Mouse (Mus musculus) testis, postnatal 10 days (tissue): ENCODE measurements around the gene Ddx41.
"Not testable (repeated sequence)": the region's sequence is repeated elsewhere in the genome, so short reads cannot be mapped to it uniquely, and the experiment has no call there.

Experiments used
- DNase-seq: peaks from one replicate; pipeline ENCODE4 v3.0.0; 2021; ENCODE audit warnings: low spot score

Gene Ddx41

DNA sequence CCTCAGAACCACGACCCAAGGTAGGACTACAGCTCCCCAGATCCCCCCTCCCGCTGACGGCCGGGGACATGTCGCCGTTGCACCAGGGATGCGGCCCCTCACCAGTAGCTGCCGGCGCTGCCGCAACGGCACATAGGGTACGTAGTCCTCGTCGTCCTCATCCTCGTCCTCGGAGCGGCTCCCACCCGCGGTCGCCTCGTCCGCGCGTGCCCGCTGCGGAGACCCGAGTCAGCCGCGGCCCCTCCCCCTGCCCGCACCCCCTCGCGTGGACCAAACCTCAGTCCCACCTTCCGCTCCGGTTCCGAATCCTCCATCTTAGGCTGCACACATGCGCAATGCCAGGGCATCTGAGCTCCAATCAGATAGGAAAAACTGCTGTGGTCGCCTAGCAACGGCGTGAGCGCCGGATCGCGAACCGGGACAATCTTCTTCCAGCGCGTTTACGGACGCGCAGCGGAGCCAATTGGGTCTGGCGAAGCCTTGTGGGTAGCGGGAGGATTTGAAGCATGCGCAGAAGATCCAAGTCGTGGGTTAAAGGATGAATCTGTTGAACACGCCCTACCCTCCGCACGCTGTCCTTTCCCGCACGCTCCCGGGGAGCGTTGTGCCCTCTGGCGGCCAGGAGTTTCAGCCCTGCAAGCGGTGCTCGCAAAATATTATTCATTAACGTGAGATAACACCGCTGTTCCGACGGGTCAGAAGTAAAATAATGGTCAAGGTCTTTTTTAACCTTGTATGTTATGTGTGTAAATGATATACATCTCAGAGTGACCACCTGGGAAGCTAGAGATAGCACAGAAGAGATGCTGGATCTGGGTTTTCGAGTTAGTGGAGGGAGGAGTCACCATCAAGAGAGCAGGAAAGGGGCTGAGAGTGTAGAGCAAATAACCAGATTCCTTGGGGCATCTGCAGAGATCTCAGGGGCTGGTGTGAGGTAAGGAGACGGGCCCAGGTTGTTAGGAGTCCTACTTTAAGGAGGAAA, at the start of gene Ddx41:
TSS of gene Ddx41 (minus strand) at position 465 of the 982 bp plus-strand sequence.
- DNase-seq: peak; percentile 97

DNA sequence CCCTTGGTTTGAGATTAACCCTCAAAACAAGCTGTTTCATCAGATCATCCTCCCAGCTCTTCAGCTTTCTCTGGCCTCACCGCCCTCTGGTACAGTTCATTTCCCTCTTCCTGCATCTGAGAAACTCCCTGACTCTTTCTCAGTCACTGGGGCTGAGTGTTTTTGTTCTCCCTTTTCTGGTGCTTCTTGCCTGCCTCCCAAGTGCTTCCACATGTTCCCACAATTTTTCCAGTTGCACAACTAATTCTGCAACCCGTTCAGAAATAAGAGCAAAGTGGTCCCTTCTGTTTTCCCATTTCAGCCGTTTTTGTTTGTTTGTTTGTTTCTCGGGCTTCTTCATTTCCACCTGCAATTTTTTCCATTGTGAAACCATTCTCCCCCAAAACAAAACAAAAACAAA, 41.6 kb upstream of the Ddx41 start:
- DNase-seq: no peak

DNA sequence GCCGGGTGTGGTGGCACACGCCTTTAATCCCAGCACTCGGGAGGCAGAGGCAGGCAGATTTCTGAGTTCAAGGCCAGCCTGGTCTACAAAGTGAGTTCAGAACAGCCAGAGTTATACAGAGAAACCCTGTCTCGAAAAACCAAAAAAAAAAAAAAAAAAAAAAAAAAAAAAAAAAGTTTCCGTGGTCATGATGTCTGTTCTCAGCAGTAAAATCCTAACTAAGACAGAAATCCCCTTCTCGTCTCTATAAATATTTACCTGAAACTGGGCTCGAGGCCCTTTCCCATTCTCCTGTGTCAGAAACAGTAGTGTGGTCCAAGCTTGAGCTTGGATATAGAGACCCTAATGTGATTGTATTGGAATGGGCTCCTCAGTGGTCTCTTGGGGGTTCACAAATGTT, 40.4 kb upstream of the Ddx41 start:
- DNase-seq: not testable (repeated sequence)

DNA sequence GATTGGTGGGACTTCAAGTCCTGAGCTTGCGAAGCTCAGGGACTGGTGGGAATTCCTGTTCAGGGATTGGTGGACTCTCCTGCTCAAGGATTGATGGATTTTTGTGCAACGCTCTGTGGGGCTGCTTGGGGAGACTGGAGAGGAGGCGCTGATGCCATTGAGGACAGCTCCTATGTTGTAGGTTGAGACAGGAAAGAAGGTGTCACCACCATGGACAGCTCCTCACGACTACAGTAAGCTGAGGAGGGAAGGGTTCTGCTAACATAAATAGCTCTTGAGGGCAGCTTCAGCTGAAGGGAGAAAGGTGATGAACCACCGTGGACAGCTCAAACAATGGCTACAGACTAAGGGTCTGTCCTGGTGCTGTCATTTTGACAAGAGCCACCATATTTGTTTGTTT, 39.5 kb upstream of the Ddx41 start:
- no peak for DNase-seq

DNA sequence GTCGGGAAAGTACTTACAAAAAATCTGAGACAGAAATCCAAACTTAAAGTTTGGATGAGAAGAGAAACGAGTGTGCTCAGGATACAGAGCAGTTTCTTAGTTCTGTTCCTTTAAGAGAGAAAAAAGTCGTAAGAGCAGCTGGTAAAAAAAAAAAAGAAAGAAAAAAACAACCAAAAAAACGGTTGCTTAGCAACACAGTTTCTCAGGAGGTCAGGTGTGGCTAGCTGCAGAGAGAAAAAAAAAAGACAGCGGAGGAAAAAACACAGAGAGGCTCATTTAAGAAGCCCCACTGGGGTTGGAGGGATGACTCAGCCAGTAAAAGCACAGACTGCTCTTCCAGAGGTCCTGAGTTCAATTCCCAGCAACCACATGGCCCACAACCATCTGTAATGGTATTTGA, 37.9 kb upstream of the Ddx41 start:
- DNase-seq: no peak

DNA sequence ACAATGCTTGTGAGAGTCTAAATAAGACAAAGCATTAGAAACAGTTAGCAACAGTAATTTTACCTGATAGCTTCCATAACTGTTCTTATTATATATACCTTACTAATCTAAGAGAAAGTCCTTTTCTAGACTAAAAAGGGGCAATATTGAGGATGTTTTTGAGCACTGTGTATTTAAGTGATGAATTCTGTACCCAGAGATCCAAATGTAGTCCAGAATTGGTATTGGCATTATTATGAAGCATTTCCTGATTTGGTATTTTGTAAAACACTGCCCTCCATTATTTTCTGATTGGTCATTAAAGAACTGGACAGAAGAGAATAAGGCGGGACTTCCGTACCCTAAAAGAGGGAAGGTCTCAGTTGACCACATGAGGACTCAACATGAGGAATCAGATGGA, 37.0 kb upstream of the Ddx41 start, which contains the start of gene Tmed9:
TSS of gene Tmed9 (plus strand) at position 301 of the 400 bp plus-strand sequence.
- DNase-seq: no peak

DNA sequence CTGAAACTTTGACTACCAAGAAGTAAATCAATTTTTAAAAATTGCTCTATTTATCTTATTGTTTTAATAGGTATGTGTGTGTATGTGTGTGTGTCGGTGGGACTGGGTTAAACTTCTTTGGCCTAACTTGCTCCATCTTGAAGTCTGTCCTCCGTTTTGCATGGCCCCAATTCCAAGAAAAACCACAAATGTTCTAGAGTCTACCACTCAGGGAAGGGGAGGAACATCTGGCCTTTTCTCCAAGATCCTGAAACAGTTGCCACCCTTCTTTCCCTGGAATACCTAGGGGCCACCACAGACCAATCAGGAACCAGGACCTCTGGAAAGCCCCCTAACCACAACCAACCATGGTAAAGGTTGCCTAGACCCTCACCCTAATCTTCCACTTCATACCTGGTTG, 35.5 kb upstream of the Ddx41 start:
- no peak for DNase-seq

DNA sequence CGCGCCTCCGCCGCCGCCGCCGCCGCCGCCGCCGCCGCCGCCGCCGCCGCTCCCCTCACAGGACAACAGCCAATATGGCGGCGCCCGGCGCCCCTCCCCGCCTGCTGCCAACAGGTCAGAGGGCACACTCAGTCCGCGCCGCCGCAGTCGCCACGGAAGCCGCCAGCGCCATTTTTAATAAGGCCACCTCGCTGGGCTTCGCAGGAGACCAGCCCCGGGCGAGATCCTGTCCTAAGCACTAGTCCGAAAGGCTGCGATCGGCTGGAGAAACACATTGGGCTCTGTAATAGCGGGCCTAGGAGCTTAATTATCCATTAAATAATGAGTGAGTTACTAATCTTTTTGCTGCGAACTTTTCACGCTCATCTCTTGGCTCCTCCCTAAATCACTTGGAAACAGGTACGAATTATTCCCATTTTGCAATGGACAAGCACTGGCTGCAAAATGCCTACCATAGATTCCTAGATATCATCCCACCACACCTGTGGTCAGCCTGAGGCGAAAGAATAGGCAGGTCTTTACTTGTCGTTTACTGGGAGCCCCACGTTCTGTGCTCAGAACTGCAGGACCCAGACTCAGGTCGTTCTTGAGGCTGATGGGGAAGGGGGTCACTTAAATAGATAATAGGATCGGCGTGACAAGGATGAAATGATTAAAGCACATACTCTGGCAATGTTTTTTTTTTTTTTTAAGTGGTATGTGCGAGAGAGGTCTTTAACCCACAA, 34.7 kb upstream of the Ddx41 start, which contains the start of gene Fam193b:
TSS of gene Fam193b (minus strand) at position 94 of the 725 bp plus-strand sequence.
- DNase-seq: peak; percentile 97

DNA sequence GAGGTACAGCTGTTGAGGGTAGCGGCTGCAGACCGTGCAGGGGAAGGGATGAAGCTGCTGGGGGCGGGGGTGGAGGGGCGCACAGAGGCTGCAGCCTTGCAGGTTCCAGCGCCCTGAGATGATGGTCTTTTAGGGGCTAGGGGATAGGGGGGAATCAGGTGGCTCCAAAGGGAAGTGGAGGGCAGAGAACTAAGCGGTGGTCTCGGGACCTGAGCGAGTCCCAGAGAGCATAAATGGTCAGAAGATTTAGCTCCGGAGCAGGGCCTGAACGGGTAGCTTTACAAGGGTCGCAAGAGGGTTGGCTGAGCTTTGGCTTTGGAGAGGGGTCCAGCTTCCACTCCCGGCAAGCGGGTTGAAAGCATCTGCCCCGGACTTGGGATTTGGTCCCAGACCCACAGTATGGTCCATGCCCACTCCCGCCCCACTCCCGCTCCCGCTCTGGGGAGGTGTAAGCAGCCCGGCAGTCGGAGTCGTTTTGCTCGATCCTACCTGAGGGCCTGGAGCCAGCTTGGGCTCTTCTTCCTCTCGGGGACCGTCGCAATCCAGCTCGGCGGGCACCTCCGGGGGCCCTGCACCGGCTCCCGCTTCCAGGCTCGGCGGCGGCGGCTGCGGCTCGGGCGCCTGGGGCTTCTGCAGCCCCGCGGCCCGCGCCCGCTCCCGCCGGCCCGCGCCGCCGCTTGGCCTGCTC, 34.0 kb upstream of the Ddx41 start:
- peak; percentile 73 for DNase-seq

DNA sequence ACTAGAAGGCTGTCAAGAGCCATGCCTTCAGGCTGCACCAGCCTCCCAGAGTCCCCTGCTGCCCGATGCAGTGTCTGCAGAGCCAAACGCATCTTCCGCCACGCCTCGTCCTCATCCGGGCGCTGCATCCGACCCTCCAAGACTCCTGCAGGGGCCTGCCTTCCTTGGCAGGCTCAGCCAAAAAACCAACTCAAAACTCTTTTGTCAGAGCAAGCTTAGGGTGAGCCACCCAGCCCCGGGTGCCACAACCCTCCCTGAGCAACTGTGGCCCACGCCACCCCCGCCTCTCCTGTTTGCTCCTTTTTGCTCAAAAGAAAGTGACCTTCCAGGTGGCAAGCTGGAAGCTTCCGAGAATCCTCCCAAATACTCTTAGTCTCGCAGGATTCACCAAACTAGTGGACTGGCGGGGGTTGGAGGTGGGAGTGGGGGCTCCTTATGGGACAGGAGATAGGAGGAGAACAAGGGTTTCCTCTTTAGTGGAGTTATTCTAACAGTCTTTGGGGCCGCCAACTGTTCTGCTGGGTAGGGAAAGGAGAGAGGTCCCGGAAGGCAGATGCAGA, 33.3 kb upstream of the Ddx41 start:
- DNase-seq: no peak

DNA sequence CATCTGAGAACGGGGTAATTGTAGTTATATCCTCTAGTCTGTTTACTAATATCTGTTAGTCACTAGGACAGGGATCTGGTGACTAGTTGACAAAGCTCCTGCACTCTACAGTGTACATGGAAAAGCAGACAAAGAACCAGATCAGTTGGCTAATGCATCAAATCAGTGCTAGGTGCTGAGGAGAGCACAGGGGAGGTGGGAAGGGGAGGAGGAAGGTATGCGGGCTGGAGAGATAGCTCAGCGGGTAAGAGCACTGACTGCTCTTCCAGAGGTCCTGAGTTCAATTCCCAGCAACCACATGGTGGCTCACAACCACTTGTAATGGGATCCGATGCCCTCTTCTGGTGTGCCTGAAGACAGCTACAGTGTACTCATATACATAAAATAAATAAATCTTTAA, 32.1 kb upstream of the Ddx41 start:
- not testable (repeated sequence) for DNase-seq

DNA sequence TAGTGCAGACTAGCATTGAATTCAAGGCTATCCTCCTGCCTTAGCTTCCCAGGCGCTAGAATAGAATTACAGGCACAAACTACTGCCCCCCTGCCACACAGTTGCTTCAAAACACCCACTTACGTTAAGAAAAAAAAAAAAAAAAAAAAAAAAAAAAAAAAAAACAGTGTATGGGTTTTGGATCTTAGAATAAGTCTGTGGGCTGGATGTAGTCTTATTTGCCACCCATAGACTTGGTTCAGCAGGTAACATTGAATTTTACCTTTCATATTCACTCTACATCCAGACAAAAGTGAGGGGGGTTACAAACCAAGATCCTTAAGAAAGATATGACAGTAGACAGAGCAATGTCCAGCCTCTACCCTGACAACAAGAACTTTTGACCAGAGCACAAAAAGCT, 31.5 kb upstream of the Ddx41 start:
- DNase-seq: no peak

DNA sequence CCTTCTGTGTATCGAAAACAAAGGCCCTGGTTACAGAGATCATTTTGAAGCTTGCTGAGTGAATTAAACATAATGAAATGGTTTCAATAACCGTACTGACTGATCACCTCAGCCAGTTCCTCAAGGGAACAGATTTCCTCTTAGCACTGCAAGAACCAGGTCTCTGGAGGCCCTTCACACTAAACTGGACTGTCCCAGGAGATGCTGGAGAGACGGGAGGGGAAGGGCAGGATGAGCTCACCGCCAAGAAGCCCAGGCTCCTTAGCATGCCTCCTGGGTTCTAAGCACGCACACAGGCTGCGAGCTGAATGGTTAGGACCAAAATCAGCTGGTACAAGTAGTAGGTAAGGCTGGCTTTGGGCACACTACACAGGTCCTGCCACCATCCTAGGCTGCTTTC, 30.5 kb upstream of the Ddx41 start:
- DNase-seq: no peak

DNA sequence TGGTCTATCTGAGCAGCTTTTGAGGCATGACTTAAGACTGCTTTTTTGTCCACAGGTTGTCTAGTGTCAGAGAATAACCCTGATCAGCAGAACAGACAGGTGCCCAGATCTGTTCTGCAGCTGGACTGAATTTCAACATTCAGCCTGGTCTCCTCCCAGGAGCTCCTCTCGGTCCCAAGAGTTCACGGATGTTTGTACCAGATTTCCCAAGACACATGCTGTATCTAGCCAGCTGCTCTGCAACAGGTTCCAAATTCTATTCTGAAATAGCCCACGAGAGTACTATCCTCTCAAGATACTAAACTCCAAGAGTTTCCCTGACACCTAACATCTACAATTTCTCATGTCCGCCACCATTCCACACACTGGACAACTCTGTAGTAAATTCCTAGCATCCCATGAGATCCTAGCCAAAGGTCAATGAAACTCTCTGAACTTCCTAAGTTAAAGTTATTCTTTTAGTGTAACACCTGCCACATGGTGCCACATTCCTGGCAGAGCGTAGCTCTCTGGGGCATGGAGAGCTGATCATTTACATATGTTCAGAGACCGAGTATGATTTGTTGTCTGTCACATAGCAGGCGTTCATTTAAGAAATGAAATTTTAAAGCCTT, 26.9 kb upstream of the Ddx41 start:
- DNase-seq: no peak

DNA sequence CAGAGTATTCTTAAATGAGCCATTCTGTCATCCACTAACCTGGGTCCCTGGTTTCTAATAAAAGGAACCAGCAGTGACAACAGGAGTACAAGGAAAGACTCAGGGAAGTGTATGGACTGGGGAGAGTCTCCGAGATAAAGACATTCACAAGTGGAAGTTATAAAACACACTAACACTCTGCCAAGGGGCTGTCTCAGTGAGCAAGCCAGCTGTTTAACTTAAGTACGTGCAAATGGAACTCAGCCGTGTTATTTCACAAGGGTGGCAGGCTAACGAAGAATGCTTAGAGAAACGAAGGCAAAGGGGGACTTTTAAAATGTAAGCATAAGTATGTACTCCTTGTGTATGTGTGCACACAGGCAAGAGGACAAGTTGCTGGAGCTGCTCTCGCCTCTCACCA, 21.0 kb upstream of the Ddx41 start:
- no peak for DNase-seq

DNA sequence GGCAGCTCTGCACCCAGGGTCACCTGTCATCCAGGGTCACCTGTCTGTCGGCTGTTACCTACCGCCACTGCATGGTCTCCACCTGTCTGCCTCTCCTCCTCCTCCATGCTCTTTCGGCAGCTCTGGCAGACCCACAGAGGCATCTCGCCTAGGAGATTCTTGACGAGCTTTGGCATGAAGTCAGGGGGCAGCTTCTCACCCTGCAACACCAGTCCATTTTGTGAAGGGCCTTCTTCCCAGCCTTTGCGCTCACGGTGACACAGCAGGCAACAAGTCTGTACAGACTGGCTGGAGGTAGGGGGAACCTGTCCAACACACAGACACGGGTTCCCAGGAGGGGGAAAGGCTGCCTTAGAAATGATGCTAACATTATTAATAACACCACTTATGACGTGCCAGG, 19.5 kb upstream of the Ddx41 start:
- DNase-seq: no peak

DNA sequence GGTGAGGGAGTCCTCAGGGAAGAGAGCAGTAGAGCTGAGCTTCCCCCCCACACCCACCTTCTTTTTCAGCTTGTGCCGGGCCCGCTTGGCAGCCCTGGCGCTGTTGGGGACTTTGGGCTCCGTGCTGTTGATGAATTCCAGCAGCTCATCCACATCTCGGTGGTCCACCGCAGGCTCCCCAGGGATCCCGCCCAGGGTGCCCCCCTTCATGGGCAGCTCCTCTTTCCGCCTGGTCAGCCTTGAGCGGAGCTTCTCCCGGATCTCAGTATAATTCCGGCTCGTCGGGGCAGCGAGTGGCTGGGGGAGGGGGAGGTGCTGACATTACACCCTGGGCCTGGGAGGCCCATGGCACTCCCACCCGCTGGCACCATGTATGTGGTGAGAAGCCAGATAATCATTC, 12.6 kb upstream of the Ddx41 start:
- no peak for DNase-seq

DNA sequence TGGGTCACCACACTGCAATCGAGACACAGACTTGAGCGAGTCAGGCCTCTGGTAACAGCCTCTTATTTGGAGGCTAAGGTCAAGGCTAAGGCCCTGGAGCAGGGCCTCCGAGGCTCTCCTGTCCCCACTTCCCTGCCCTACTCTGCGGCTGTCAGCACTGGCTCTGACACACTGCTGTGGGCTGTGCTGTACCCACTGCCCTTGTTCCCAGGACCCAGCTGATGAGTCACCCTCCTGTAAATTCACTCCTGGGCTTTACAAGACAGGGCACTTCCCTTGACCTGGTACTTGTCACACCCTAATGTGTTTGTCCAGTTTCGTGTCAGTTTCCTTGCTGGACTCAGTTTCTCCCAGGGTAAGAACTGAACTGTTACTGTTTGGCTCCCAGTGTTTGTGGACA, 12.0 kb upstream of the Ddx41 start:
- no peak for DNase-seq

DNA sequence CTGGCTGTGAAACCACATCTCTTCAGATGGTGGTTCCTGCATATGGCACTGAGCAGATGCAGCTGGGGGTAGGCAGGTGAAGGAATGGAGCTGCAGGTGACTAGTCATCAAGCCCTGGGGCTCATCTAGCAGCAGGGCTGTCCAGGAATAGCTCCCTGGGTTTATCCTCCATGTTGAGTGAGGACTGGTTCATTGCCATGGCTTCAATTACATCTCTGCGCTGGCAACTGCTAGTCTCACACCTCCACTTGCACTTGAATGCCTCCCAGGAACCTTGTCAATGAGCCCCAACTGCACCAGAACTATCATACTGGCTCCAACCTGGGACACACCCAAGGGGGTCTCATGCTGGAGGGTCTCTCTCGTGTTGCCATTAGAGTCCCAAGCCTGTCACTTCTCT, 11.5 kb upstream of the Ddx41 start:
- no peak for DNase-seq

DNA sequence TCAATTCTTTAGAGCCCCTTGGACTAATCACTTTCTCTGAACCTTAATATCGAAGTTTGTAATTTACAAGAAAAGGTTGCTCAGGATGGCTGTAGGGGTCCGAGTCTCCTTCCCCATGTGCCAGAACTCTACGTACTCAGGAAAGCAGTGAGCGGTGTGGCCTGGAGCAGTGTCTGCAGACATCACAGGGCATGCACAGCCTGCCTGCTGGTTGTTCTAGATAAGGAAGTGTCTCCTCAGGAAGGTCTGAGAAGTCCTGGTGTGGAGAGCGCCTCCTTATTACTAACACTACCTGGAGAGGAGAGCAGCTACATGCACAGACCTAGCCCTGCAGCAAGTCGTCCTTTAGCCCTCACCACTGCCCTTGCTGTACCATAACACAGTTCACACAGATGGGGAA, 8.3 kb upstream of the Ddx41 start:
- no peak for DNase-seq

DNA sequence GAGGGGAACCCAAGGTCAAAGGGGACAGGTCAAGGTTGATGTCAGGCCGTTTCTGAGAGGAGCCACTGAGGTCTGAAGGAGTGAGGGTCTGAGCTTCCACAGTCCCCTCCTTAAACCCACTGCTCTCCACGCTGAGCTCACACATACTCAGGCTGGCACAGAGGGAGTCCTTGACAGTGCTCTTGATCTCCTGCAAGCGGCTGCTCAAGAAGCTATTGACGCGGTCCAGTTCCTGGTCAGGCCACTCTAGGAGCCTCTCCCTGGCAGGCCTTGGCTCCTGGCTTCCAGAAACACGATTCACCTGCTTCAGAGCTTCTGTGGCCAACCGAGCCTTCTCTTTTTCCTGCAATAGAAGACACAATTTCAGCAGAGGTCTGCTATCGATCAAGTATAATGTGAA, 7.0 kb upstream of the Ddx41 start:
- no peak for DNase-seq

DNA sequence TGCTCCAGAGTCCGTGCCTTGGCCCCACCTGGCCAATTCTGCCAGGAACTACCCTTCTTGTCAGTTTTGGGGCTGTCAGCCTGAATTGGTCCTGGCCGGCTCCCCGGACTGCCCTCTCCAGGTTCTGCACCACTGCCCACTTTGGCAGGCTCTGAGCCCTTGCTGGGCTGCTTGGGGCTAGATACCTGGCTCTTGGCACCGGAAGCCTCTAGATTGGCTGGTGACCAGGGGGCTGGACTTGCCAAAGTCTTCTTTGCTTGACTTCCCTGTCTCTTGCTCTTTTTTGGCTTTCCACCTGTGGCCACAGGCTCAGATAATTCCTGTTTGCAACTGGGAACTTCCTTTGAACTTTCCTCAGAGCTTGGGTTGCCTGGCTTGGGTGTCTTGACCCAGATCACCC, 6.4 kb upstream of the Ddx41 start:
- no peak for DNase-seq
